Mouse (Mus musculus) thymus, adult 2 months (tissue): ENCODE measurements around the gene Zan.

Experiments used
- CTCF ChIP-seq: fragments of 200-500 bp; IDR thresholded peaks from 2 replicates; pipeline ENCODE4 v1.5.1; 2012; ENCODE audit warnings: mild to moderate bottlenecking, control low read depth, low read length, moderate library complexity, borderline replicate concordance; ENCODE audit not compliant: control insufficient read depth, poor library complexity, insufficient read depth; ENCODE audit errors: extremely low read depth
- POLR2A ChIP-seq: fragments of 200-500 bp; IDR thresholded peaks from 2 replicates; pipeline ENCODE4 v1.6.1; 2012; ENCODE audit warnings: mild to moderate bottlenecking, low read length, control low read depth, moderate library complexity; ENCODE audit not compliant: control insufficient read depth, poor library complexity, insufficient read depth; ENCODE audit errors: extremely low read depth

GRCm38 (mm10) chr5:137514811-137515210 lies 37.9 kb upstream of the Zan start:
- TF ChIP-seq CTCF: no peak
- no peak for TF ChIP-seq POLR2A
